Mouse (Mus musculus) MEL-GATA-1-ER (cell line): ENCODE data around the gene Cnot3.
A peak's percentile ranks its signal among the peaks of the same experiment; 100 is the strongest.
"Not testable (repeated sequence)": the region's sequence is repeated elsewhere in the genome, so short reads cannot be mapped to it uniquely, and the experiment has no call there.

ENCODE experiments used
- DNase-seq: peaks from one replicate; pipeline ENCODE4 v3.0.0-alpha.2; 2012; ENCODE audit warnings: low read depth; ENCODE audit errors: extremely low read depth

The Cnot3 gene

DNA sequence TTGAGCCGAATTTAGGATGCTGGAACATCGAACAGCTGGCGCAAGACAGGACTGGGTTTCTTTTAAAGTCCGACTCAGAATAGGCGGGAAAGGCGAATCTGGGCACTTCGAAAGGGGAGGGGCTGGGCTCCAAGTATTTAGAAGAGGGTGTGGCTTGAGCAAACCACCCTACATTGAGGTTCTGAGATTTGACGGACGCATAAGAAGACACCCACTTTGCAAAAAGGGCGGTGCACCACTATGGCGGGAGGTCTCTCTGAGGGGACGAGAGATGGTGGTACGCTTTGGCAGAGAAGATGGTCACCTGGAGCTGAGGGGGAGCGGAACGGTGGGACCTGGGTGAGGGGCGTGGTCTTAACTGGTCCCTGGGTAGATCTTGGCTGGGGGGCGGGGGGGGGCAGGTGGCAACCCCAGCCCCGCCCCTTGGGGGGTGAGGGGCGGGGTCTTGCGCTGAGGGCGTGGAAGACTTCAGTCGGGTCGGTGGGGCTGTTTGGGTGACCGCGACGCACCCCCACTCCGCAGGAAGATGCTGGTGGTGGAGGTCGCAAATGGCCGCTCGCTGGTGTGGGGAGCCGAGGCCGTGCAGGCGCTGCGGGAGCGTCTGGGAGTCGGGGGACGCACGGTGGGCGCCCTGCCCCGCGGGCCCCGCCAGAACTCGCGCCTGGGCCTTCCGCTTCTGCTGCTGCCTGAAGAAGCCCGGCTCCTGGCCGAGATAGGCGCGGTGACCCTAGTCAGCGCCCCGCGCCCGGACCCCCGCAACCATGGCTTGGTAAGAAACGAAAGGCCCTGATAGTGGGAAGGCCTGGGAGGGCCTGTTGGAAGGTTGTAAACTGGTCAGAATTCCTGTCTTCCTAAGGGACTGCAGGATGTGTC, 49.2 kb downstream of the Cnot3 start:
- DNase-seq = peak; percentile 83

DNA sequence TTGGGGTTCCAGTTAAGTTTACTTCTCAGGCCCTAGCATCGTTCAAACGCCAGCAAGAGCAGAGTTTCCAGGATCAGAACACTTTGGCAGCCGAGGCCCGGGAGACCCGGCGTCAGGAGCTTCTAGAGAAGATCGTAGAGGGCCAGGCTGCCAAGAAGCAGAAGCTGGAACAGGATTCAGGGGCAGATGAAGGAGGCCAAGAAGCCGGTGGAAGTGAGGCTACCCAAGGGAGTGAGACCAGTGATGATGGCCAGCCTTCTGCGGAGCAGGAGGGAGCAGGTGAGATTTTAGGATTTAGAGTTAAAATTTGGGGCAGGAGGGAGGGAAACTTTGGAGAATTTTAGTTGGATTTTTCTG, 49.9 kb downstream of the Cnot3 start:
- not testable (repeated sequence) for DNase-seq

DNA sequence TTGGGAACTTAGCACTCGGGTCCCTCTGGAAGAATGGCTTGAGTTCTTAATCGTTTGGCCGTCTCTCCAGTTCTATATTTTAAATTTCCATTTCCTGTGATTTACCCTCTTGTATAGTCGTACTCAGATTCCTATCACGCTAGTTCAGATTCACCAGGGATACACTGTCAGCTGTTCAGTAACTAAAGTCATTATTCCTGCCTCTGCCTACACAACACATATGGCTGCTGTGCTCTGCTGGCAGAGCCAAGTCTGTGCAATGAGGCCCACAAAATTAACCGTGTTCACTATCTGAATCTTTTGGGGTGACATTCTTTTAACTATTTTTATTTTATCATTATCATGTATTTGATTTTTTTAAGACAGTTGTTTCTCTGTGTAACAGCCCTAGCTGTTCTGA, 53.4 kb downstream of the Cnot3 start:
- no peak for DNase-seq

DNA sequence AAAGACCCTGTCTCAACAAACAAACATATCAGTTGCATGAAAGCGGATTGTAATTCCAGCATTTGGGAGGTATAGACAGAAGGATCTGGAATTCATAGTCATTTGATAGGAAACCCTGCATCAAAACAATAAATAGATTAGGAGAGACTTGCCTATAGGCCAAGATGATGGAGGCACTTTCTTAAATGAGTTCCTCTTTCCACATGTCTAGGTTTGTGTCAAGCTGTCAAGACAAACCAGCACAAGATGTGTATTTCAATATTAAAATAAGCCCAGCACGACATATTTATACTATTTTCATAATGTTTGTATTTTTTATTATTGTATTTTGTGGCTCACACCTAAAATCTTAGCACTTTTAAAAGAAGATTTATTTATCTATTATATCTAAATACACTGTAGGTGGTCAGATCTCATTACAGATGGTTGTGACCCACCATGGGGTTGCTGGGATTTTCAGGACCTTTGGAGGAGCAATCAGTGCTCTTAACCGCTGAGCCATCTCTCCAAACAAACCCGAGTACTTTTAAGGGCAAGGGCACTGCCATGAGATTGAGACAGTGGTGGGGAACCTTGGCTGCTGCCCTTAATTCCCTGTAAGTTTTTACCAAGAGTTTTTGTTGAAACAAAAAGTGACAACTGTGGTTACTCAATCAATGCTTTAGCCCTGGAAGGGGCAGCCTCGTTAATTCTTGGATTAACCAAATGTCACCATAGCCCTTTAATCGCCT, 58.2 kb downstream of the Cnot3 start:
- DNase-seq = no peak

DNA sequence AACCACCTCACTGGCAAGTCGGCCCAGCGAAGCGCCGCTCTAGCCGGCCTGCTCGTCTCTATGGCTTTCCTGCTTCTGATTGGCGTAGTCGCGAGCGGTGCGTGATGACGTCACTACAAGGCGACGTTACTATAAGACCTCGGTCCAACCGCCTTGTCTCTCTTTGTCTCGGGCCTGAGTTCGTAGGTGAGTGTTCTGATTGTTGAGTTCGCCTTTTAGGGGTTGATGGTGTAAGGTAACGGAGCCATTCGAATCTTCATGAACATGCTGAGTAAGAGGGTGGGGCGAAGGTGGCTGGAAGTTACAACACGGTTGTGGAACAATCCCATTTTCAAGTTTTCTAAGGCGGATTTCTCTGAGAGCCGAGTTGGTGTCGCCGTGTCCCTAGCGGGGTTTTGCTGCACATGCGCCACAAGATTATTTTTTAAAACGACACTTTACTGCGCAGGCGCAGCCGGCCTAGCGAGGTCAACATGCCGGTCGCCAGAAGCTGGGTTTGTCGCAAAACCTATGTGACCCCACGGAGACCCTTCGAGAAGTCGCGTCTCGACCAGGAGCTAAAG, 58.9 kb downstream of the Cnot3 start, which contains the start of gene Rps9:
TSS of gene Rps9 (plus strand) at position 115 of the 563 bp plus-strand sequence.
- DNase-seq = peak; percentile 93

DNA sequence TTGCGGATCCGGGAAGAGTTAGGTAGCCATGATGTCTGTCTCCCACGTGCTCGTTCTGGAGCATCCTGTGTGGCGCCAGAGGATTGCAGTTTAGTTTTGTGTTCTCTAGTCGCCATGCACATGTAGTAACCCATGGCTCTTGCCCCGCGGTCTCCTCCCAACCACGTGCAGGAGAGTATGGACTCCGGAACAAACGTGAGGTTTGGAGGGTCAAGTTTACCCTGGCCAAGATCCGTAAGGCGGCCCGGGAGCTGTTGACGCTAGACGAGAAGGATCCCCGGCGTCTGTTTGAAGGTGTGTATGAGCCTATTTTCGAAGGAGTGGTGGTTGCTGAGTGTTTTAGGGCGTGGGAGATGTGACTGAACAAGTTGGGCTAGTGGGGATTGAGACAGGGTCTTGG, 59.4 kb downstream of the Cnot3 start:
- no peak for DNase-seq

DNA sequence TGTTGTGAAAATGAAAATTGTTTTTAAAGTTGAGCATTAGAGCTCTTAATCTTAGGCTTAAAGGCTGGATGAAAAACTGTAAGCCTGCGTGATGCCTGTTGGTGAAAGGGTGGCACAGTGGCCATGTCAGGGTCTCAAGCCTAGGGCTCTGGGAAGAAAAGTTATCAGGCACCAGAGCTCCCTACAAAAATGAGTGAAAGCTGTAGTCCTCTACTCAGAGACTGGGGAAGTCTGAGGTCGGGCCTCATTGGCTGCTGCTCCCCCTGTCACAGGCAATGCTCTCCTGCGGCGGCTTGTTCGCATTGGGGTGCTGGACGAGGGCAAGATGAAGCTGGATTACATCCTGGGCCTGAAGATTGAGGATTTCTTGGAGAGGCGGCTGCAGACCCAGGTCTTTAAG, 60.4 kb downstream of the Cnot3 start:
- DNase-seq = not testable (repeated sequence)

DNA sequence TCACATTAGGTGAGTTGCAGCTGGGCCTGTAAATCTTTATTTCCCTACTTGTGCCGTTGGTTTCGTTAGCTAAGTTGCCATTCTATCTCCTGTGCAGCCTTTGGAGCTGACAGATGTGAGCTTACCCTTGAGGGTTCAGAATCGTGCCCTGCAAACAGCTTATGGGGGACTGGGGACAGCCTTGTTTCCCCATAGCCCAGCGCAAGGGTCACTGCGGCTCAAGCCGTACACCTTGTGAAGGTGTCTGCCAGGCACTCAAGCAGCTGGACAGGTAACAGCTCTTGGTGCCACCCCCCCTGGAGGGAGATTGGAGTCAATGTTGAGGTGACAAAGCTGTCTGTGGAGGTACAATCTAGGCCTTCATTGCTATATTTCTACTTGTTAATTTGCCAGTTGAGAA, 60.8 kb downstream of the Cnot3 start:
- DNase-seq = no peak

DNA sequence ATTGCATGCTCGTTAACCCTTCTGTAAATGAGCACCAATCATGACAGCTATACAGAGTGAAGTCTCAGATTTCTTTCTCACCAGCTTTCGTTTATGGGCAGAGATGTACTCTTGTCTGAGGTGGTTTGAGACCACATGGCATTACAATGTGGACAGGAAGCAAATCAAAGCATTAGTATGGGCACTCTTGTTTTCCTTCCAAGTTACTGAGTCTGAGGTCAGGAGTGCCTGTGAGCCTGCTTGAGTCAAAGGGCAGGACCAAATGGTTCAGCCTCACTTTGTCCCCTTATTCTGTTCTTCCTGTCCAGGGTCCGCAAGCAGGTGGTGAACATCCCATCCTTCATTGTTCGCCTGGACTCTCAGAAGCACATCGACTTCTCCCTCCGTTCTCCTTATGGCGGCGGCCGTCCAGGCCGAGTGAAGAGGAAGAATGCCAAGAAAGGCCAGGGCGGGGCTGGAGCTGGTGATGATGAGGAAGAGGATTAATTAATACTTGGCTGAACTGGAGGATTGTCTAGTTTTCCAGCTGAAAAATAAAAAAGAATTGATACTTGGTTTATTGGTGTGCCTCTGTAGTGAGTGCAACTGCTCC, 61.4 kb downstream of the Cnot3 start:
- DNase-seq = no peak

DNA sequence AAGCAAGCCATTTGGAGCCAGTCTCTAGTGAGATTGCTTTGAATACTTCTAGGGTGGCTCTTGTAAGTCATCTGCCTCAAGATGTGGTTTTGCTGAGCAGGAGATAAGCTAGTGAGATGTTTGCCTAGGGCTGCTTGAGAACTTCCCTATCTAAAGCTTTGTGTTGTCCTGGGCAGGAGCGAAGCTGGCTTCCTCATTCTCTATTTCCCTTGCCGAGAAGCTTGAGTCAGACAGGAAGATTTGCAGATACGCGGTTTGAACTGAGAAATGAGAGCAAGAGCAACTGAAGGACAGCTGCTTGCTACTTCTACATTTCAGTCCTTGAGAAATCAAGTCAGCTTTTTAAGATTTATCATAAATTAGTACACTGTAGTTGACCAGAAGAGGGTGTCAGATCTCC, 62.0 kb downstream of the Cnot3 start:
- peak; percentile 98 for DNase-seq

DNA sequence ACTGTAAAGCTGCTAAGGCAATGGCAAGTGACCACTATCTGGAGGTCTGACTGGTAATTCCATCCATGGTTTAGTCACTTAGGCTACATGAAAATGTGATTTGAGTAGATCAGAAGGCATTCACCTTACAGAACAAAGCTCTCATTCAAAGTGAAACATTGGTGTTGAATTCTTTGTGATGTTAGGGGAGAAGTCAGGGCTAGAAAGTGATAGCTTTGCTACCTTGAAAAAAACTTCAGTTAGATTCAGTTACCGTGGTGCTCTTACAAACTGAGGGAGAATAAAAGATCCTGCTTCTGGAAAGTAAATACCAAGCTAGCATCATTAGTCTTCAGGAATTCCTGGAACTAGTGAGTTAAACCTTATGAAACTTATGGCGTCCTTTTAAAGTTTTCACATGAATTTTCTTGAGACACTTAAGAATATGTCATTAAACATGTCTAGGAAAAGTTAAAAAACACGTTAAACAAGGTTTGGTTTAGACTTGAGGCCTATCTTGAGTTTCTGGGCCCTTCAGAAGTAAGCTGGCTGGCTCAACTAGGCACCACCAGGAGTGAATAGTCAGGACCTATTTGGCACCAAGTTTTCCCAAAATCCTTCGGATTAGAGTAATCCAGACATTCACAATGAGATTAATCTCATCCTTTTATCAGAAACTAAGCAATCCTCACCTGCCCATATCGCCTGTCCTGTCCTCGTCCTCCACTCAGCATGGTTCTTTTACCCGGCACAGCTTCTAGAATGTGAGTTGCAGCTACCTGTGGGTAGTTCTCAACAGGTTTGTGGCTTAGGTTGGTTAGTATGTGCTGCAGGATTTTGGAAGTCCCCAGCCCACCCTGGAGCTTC, 62.7 kb downstream of the Cnot3 start:
- DNase-seq = no peak

DNA sequence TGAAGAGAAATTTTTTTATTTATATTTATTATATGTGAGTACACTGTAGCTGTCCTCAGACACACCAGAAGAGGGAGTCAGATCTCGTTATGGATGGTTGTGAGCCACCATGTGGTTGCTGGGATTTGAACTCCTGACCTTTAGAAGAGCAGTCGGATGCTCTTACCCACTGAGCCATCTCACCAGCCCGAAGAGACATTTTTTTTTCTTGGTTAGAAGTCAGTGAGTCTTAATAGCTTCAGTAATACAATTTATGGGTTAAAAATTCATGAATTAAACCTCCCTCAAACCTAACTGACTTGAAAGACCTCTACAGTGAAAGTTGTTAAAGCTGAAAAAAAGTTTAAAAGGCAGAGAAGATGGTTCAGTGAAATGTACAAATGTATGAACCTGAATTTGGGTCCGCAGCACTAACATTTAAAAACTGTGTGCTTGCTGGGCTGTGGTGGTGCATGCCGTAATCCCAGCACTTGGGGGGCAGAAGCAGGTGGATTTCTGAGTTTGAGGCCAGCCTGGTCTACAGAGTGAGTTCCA, 63.4 kb downstream of the Cnot3 start:
- not testable (repeated sequence) for DNase-seq

DNA sequence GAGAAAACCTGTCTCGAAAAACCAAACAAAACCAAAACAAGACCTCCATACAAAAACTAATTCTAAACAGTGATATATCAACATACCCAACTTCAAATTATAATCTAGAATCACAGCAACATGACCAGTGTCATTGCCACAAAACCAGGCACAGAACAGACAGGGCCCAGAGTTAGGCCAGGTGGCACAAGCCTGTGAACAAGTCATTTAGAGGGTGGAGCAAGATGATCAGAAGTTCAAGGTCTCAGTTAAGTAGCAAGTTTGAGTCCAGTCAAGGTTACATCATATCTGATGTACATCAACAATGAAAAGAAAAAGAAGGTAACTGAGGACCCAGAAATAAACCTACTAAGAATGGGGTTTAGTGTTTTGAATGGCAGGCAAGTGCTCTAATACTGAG, 63.9 kb downstream of the Cnot3 start:
- no peak for DNase-seq
